Mouse (Mus musculus) adrenal gland, postnatal 14 days (tissue): ENCODE measurements at regions not wholly inside any gene's neighbourhood (a gene's known extent, or its start where the extent isn't known, plus 50 kb on each side); places are given as distances from the start of the nearest gene placed in this dataset.
A peak's percentile ranks its signal among the peaks of the same experiment; 100 is the strongest.
"Not testable (repeated sequence)": the region's sequence is repeated elsewhere in the genome, so short reads cannot be mapped to it uniquely, and the experiment has no call there.

Source experiments
- DNase-seq: peaks from one replicate; pipeline ENCODE4 v3.0.0; 2021; ENCODE audit warnings: mixed read lengths

DNA sequence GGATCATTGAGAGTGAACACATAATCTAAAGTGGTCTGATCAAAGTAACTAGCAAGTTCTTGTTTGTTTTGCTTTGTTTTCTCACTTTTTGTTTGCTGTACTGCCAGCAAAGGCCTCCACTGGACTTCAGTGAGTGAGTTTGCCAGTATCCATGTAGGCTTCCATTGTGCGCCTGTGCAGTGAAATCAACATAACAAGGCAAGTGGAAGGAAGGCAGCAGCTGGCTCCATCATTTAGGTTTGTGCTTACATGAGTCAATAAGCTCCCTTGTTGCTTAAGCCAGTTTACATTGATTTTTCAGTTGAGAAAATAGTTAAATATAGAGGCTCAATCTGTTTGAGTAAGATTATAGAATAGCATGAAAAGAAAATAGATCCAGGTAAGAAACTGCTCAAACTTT is 1255.7 kb upstream of the Nudt12 start:
- DNase-seq = no peak

DNA sequence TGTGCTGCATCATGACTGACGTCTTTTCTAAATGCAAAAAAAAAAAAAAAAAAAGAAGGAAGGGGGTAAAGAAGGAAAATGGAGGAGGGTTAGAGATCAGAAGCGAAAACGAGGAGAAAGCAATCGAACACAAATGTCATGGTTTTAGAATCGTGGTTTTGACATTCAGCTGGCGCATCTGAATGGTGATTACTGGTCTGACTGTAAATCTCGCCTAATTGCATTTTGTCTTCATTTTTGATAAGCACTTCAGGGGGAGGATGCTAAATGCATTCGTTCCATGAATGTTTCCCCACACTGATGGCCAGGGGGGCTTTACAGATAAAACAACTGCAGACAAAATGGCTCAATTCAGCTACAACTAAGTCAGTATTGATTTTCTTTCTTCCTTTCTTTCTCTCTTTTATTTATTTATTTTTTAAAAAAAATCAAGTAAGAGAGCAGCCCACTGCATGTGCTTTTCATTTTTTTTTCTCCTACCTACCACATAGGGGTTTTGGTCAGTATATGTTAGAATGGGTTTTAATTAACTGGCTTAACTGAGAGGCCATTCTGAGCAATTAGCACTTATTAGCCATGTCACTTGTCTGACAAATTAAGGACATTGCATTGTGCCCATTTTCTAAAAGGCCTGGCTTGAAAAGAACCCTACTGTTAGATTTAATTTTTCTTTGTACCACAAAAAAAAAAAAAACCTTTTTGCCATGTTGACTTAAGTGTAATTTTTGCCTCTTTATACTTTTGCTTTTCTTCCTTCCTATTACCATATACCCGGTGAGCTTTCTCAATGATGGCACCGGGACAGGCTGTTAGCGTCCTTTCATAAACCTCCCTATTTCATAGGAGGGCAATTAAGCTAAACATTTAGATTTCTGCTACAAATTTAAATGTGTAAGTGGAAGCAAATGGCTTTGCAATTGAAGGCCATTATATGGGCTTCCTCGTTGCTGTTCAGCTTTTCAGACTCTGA is 1254.4 kb upstream of the Nudt12 start:
- DNase-seq = no peak

DNA sequence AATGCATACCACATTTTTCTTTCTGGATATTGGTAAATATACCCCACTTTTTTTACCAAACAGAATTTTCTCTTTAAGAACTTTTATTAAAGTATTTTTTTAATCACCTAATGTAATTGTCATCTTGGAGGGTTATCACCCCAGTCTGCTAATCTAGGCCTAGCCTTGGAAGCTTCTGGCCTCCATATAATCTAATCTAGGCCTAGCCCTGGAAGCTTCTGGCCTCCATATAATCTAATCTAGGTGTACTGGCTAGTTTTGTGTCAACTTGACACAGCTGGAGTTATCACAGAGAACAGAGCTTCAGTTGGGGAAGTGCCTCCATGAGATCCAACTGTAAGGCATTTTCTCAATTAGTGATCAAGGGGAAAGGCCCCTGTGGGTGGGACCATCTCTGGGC is 1242.2 kb upstream of the Nudt12 start:
- DNase-seq = not testable (repeated sequence)

DNA sequence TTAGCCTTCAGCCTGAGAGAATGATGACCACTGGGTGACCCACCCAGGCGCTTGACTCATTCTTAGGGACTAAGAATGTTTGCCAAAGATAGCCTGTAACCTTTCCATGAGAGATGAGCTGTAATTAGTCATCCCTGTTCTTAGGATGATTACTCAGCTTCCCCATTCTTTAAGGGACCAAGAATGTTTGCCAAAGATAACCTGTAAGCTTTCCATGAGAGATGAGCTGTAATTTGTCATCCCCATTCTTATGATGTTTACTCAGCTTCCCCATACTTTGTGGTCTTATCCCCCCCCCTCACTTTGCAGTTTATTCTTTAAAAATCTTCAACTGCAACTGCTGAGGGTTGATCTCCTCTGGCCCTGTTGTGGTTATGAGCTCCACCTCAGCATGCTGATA is 1236.8 kb upstream of the Nudt12 start:
- DNase-seq = no peak

DNA sequence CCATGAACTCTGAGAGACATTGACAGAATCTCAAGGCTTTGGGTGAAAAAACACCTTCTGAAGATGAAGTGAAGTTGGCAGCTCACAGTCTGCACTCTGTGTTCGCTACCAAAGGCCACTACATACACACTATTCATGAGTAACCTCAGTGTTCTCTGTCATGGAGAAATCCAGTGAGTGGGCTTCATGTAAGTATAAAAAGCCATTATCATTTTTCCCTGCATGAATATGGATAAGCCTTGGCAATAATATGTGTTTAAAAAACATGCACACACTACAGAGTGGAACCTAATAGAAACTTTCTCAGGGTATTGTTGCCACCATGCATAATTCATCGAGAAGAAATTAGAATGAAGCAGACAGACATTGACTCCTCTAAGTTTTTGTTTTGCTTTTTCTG is 1221.3 kb upstream of the Nudt12 start:
- DNase-seq = no peak

DNA sequence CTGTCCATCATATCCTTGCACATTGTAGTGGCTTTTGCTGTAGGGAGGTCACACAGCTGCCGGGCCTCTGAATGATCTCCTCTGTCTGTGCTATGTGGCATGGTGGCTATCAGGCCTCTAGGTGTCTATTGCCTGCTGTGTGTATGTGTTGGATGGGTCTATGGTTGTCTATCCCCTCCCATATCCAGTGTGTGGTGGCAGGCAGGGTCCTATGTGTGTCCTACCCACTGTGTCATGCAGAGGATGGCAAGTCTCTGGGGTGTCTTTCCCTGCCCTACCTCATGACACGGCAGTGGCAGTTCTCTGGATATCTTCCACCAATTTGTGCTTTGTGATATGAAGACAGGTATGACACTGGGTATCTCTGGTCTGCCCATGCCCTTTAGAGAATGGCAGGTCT is 1183.8 kb upstream of the Nudt12 start:
- no peak for DNase-seq

DNA sequence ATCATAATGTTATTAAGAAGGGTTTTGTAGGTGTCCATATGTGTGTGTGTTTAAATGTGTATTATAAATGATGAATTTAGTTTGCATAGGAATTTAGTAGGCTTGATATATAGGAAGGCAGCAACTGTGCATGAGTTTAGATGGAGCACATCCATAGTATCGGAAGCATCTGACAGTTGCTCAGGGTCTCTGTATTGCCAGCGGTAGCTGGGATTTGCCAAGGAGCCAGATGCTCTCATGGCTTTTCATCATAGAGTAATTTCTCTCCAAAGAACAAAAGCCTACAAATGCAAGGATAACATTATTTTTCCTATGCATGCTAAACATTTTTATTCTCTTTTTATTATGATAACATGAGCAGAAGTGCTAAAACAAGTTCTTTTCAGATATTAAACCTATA is 1168.1 kb upstream of the Nudt12 start:
- DNase-seq = no peak

DNA sequence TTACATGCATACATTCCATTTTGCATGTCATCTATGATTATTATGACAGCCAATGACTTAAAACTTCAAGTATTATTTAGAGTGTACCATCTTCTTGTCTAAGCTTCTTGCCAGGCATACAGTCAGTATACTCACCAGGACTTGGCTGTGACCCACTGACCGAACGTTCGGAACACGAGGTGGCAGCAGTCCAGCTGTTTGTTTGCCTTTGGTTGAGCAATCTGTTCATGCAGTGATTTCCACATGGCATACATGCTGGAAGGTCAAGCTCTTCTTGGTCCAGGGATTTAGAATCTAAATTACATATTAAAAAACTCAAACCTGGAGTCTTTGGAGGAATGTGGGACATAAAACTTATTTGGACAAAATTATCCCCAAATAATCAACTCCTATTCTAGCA is 1167.5 kb upstream of the Nudt12 start:
- DNase-seq = peak; percentile 73

DNA sequence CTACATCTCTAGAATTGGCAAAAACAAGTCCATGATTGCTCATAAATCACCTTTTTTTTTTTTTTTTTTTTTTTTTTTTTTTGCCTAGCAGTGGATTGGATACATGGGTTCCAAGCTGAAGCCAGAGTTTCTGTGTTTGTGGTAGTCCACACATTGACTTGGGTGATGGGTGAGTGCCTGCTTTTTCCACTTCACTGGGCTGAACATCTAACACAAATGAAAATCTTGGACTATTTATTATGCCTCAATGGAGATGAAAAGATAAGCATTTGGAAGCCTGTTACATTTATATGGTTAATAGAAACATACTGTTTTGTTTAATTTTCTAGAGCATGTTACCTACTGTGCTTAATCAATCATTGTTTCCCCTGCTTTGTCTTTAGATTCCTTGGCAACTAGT is 1152.4 kb upstream of the Nudt12 start:
- DNase-seq = no peak

DNA sequence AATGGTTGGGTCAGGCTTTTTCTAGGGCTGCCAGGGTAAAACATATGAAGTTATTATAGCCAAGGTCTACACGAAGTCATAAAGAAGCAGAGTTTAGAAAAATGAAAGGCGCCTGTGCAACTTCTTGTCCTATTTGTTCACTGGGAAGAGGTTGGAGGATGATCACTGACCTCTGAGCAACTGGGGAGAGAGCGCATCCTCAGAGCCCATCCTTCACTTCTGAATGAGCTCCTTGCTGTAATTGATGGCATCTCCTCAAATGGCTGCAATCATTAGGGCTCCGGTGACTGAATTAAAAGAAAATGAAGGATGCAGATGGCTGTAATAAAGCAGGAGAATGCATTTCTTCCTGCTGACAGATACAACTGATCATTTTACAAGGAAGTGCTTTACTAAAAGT is 1117.4 kb upstream of the Nudt12 start:
- DNase-seq = no peak

DNA sequence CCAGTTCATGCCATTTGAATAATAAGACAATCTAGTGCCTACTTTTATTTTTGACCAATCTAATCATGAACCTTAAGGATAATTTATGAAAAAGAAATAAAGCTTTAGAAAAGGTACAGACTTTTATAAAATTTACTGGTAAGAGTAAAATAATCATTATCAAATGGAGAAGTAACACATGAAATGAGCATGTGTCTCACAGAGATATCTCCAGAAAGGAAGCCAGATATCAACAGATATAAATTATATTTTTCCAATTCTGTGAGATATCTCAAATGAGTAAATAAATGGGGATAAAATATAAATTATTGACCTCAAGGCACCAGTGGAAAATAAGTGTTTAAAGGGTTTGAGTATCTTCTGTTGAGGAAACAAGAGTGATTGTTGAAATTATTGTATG is 1085.6 kb upstream of the Nudt12 start:
- DNase-seq = no peak
